Mouse (Mus musculus): ENCODE measurements around the gene Cox6b1. TPM values are rescaled to one million over a fixed set of nuclear protein-coding genes. Genes with fewer than 3 reads are reported as not detected.

Cox6b1 gene
- polyA plus RNA-seq, 1 experiment from 2014 or later = 776 TPM

DNA sequence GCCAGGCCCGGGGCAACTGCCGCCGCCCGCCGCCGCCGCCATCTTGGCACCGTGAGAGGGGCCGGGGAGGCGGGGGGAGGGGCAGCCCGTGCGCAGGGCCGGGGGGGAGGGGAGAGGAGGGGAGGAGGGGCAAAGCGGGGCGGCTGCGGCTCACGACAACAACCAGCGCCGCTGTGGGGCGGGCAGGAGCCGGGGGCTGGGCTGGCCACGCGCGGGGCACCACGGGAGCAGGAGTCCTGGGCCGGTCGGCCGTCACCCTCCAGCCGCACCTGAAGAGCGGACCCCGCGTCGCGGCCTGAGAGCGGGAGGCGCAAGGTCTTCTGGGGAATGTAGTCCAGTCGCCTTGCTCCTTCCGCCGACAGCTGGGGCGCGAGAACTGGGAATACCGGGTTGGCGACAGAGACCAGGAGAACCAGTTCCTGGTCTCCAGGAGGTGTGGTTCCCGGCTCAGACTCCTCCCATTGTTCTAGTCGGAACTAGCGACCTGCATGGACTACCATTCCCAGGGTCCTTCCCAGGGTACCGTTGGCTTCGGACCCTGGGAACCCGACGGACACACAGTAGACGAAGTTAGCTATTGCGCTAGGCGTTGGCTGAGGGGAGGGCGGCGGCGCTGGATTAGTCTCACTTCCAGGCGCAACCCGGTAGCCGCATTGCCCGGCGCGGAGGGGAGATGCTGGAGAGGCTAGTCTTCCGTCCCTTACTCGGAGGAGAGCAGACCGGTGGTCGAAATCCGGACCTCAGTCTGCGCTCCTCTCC is 37.1 kb downstream of the Cox6b1 start, which contains the start of gene Kmt2b:
TSS of gene Kmt2b (minus strand) at position 51 of the 759 bp plus-strand sequence.
- no peaks in the 10 kb centered on the region for H3K27me3 ChIP-seq (ENCODE audit: low read depth, poor library complexity, severe bottlenecking)
- H3K4me1 ChIP-seq = peaks cover 26% of the 10 kb centered on the region
- WGBS = under 1% methylated on average over 65 of the region's 68 CpGs
- H3K27ac ChIP-seq = peak within 1 kb of the TSS; percentile 99
- H3K4me3 ChIP-seq = peak within 1 kb of the TSS; percentile 100
- peak; percentile 97 for DNase-seq (ENCODE audit: low spot score)
- H3K36me3 ChIP-seq = peaks cover 34% of the 10 kb centered on the region
- H3K9me3 ChIP-seq (replicated peaks) = no peaks in the 10 kb centered on the region

DNA sequence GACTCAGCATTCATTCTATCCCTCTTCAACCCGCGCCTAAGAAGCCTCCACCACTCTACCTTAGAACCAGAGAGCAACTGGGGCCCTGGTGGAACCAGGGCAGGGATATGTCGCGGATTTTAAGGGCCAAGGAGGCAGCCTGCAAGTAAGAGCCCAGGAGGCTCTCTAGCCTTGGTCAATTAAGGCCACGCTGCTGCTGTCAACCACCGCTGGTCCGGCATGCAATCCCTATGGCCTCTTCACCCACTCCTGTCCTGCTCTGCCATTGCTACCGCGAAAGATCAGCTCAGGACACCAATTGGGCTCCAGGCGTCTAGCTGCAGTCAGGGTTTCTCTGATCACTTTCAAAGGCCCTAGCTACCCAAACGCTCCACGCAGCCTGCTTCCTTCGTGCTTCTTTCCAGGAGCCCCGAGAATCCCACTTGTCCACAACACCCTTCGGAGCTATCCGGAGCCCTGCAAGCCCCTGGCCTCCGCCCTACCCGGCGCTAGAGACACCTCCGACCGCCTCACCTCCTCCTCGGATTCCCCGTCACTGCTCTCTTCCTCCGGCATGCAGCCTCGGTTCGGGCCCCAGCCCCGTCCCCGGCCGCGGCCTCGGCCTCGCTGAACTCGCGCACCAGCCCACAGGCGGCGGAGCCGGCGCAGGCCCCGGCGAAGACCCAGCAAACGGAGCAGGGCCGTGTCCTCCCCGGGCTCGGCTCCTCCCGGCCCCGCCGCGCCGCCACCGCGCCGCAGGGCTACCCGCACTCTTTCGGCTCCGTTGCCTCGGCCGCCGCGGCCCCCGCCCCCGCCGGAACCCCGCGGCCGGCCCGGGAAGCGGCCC is 37.9 kb downstream of the Cox6b1 start:
- Histone ChIP-seq H3K9me3 (replicated peaks) (no peaks in the 10 kb centered on the region), H3K27ac (peak overlapping the region; percentile 99), H3K4me3 (peak overlapping the region; percentile 100), H3K36me3 (peaks cover 42% of the 10 kb centered on the region), H3K4me1 (peaks cover 26% of the 10 kb centered on the region), H3K27me3 (ENCODE audit: low read depth, poor library complexity, severe bottlenecking) (no peaks in the 10 kb centered on the region)
- WGBS = under 1% methylated on average over 64 of the region's 67 CpGs
- DNase-seq (ENCODE audit: low spot score) = peak; percentile 66

DNA sequence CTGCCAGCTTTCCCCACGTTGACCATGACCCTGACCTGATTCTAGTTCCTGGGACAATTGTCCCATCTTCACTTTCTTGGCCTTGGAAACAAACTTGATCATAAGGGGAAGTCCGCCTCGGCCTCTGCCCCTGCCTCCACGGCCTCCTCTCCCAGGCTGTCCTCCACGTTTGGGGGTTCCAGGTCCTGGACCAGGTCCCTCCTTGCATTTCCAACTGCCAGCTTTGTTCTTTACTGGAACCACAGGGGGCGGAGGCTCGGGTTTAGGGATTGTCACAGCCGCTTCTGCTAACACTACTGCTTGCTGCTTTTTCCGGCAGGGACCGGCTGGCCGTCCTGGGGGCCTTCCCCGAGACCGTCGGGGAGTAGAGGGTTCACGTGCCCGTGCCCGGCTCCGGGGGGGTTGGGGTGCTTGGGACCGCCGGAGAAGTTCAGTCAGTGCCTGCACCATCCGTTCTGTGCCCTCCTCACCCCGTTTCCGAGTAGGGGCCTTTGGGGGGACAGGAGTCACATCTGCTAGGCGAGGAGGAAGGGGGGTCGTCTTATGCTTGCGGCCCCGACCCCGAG is 39.4 kb downstream of the Cox6b1 start:
- no peak overlapping the region for H3K27ac ChIP-seq
- H3K4me1 ChIP-seq = peaks cover 26% of the 10 kb centered on the region
- no peak for DNase-seq (ENCODE audit: low spot score)
- H3K36me3 ChIP-seq = peaks cover 57% of the 10 kb centered on the region
- WGBS = 94% methylated on average over 28 of the region's 28 CpGs
- peak overlapping the region; percentile 100 for H3K4me3 ChIP-seq
- no peaks in the 10 kb centered on the region for H3K9me3 ChIP-seq (replicated peaks)
- no peaks in the 10 kb centered on the region for H3K27me3 ChIP-seq (ENCODE audit: low read depth, poor library complexity, severe bottlenecking)

DNA sequence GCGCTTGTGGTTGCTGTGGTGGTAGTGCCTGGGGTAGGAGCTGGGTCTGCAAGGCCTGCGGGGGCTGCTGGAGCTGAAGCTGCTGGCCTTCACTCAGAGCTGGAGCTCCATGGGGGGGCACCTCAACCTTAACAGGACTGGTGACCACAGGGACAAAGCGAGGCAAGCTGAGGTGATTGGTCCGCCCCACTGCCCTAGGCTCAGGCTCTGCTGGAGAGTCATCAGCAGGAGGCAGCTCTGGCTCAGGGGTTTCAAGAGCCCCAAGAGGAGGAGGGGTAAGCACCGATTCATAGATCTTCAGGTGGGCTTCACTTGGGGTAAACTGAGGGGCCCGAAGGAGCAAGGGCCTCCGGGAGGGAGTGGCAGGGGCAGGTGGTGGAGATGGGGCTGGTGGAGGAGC is 40.8 kb downstream of the Cox6b1 start:
- H3K4me1 ChIP-seq = peaks cover 24% of the 10 kb centered on the region
- peaks cover 70% of the 10 kb centered on the region for H3K36me3 ChIP-seq
- WGBS = 95% methylated on average over 7 of the region's 7 CpGs
- no peaks in the 10 kb centered on the region for H3K9me3 ChIP-seq (replicated peaks)
- H3K4me3 ChIP-seq = no peak overlapping the region
- H3K27me3 ChIP-seq (ENCODE audit: low read depth, poor library complexity, severe bottlenecking) = no peaks in the 10 kb centered on the region
- H3K27ac ChIP-seq = no peak overlapping the region
- no peak for DNase-seq (ENCODE audit: low spot score)

DNA sequence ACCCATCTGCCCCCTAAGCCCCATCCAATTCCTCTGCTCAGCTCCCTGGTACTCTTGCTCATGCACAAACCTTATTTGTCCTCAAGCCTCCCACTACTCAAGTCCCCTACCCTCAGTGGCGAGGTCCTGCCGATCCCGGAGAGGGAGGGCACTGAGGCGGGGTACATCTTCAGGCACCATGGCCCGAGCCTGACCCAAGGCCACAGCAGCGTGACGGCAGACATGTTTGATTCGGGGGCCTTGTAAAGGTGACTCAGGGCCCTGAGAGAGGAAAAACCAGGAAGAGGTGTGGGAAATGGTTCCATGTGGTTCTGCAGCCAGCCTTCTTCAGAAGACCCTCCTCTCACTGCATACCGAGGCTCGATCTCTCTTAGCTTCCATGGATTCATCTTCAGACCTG is 41.6 kb downstream of the Cox6b1 start:
- Histone ChIP-seq H3K27me3 (ENCODE audit: low read depth, poor library complexity, severe bottlenecking) (no peaks in the 10 kb centered on the region), H3K4me3 (no peak overlapping the region), H3K36me3 (peaks cover 79% of the 10 kb centered on the region), H3K9me3 (replicated peaks) (no peaks in the 10 kb centered on the region), H3K4me1 (peaks cover 16% of the 10 kb centered on the region), H3K27ac (no peak overlapping the region)
- no peak for DNase-seq (ENCODE audit: low spot score)
- WGBS = 95% methylated on average over 10 of the region's 10 CpGs

DNA sequence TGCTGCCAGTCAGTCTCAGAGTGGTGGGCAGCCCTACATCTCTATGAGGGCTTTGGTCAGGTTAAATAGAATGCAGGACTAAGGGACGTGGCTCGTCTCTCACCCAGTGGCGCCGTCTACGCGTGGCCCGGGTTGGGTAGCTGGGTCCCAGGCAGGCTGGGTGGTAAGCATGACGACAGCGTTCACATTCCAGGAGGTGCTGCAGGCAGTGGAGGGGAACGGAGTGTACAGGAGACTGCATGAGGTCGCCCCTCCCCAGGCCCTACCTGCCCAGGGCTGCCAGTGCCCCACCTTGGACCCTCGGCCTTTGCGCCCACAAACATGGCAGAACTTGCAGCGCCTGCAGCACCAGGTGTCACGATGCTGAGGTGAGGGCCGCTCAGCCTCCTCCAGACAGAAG is 44.4 kb downstream of the Cox6b1 start:
- H3K36me3 ChIP-seq = peaks cover 100% of the 10 kb centered on the region
- peaks cover 2% of the 10 kb centered on the region; the same call in 1 of the 2 replicates for H3K4me1 ChIP-seq
- H3K27ac ChIP-seq = no peak overlapping the region
- no peak for DNase-seq (ENCODE audit: low spot score)
- 97% methylated on average over 16 of the region's 16 CpGs for WGBS
- H3K27me3 ChIP-seq (ENCODE audit: low read depth, poor library complexity, severe bottlenecking) = no peaks in the 10 kb centered on the region
- no peak overlapping the region for H3K4me3 ChIP-seq
- no peaks in the 10 kb centered on the region for H3K9me3 ChIP-seq (replicated peaks)

DNA sequence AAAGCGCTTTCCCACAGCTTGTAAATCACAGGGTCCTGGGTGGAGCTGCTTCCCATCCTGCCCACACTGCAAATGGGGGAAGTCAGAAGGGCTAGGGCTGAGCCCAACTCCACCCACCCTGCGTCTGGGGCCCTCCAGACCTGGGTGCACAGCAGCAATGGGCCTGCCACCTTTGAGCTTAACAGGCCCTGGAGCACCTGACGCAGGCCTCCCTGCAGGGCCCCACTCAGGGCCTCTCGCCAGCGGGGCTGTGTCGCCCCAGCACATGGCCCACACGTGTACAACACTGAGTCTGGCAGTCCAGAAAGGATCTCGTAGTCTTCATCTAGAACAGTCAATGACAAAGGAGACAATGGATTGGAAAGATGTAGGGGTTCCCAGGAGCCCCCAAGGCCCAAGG is 46.0 kb downstream of the Cox6b1 start:
- Histone ChIP-seq H3K4me3 (no peak overlapping the region), H3K9me3 (replicated peaks) (no peaks in the 10 kb centered on the region), H3K27me3 (ENCODE audit: low read depth, poor library complexity, severe bottlenecking) (no peaks in the 10 kb centered on the region), H3K36me3 (peaks cover 100% of the 10 kb centered on the region), H3K4me1 (no peaks in the 10 kb centered on the region), H3K27ac (no peak overlapping the region)
- no peak for DNase-seq (ENCODE audit: low spot score)
- 91% methylated on average over 8 of the region's 8 CpGs for WGBS

DNA sequence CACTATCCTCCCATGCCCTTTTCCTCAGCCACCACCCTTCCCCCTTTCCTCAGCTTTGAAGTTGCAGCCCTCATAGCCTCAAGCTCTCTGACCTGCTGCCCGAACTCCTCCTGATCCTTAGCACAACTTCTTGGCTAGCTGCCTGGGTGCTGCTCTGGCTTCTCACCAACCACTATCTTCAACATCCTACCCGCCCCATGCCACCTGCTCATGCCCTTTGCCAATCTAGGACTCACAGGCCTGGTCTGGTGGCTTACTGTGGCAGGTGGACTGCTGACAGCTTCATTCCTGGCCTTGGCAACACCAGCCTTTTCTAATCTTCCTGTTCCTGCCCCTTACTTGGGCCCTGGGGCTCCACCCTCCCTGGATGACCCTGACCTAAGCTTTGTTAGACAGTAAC is 53.0 kb downstream of the Cox6b1 start:
- H3K36me3 ChIP-seq = peaks cover 100% of the 10 kb centered on the region
- no peaks in the 10 kb centered on the region for H3K27me3 ChIP-seq (ENCODE audit: low read depth, poor library complexity, severe bottlenecking)
- no peak overlapping the region for H3K4me3 ChIP-seq
- H3K4me1 ChIP-seq = no peaks in the 10 kb centered on the region
- WGBS = 85% methylated on average over 2 of the region's 2 CpGs
- no peaks in the 10 kb centered on the region for H3K9me3 ChIP-seq (replicated peaks)
- no peak overlapping the region for H3K27ac ChIP-seq
- DNase-seq (ENCODE audit: low spot score) = no peak

DNA sequence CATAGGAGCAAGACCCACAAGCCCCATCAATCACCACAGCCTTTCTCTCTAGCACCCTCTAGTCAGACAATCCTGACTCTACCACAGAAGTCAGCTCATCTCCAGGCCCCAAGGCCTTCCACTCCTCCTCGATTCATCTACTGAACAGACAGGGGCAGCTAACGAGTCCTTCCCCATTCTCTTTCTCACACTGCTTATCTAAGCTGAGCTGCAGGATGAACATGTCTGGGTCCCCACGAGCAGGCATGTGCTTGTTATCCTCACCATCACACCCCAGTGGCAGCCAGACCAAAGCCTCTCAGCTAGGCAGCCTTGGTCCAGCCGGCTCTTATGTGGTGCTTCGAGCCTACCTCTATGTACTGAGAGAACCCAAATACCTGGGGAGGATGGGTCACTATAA is 53.6 kb downstream of the Cox6b1 start:
- H3K27ac ChIP-seq = no peak overlapping the region
- 92% methylated on average over 5 of the region's 5 CpGs for WGBS
- no peak for DNase-seq (ENCODE audit: low spot score)

DNA sequence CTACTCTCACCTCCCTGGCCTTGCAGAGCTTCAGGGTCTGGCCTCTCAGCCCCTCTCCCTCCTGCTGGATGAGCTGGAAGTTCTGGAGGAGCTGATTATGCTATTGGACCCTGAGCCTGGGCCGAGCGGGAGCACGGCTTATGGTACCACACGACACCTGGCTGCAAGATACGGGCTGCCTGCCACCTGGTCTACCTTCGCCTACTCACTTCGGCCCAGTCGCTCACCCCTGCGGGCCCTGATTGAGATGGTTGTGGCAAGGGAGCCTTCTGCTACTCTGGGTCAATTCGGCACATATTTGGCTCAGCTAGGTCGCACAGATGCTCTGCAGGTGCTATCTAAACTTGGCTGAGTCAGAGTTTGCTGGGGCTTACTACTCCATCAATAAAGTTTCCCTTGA is 58.4 kb downstream of the Cox6b1 start:
- peaks cover 77% of the 10 kb centered on the region for H3K36me3 ChIP-seq
- no peak for DNase-seq (ENCODE audit: low spot score)
- 91% methylated on average over 11 of the region's 11 CpGs for WGBS

More for the DNA sequence above, 53.6 kb downstream of the Cox6b1 start:
- Histone ChIP-seq H3K36me3 (peaks cover 98% of the 10 kb centered on the region), H3K27me3 (ENCODE audit: low read depth, poor library complexity, severe bottlenecking) (no peaks in the 10 kb centered on the region), H3K9me3 (replicated peaks) (no peaks in the 10 kb centered on the region), H3K4me1 (no peaks in the 10 kb centered on the region), H3K4me3 (no peak overlapping the region)

More for the DNA sequence above, 58.4 kb downstream of the Cox6b1 start:
- Histone ChIP-seq H3K27ac (no peak overlapping the region), H3K9me3 (replicated peaks) (no peaks in the 10 kb centered on the region), H3K4me1 (peaks cover 8% of the 10 kb centered on the region), H3K27me3 (ENCODE audit: low read depth, poor library complexity, severe bottlenecking) (no peaks in the 10 kb centered on the region), H3K4me3 (no peak overlapping the region)

Measured in limb, embryonic 10.5 days (tissue).